ENCODE assay signal across 13 mouse cellular contexts in genomic region chr10:68067961-68068360, GRCm38 (mm10).
A peak's percentile ranks its signal among the peaks of the same experiment; 100 is the strongest.
DNase-seq lines count a peak whose midpoint lies in the region.
"Had no signal": no experiment of that assay in that cellular context is flagged by ENCODE, and none has a peak within 500 bp of the region (broad histone marks: within the 10 kb centered on the region; RNA-seq: fewer than 3 reads in every experiment).

No protein-coding gene starts in this region.

- peak; percentile 90 for DNase-seq in heart, adult 11 months
- DNase-seq in heart, postnatal 14 days, result no peak
- DNase-seq: adrenal gland, adult 2 months; adrenal gland, adult 8-10 months; adrenal gland, postnatal 10 days; adrenal gland, postnatal 14 days; adrenal gland, postnatal 25 days; adrenal gland, postnatal 36 days; B cell, adult 2 months; cerebellum, adult 11 months; cerebellum, adult 11-12 months; cerebellum, adult 18-20 months; cerebellum, adult 2 months had no signal

- intact Hi-C loops in heart, postnatal 14 days (cut with DNase I), result no loop called here
